ENCODE assay signal across 8 mouse cellular contexts in the genomic region with DNA sequence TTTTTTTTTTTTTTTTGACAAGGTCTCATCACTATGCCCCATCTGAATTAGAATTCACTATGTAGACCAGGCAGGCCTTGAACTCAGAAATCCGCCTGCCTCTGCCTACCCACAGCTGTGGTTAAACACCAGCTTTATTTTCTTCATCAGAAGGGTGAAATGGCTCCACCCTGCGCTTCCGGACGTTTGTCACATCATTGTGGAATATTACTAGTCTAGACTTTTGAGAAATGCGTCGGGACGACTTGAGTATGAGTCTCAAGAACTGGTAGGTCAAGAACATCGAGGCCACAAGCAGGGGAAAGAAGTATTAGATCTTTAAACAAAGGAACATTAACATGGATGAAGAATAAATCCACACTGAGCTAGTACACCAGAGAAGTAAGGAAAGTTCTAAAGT. TPM values are rescaled to one million over a fixed set of nuclear protein-coding genes. Genes with fewer than 3 reads are reported as not detected.
DNase-seq lines count a peak whose midpoint lies in the region; ATAC-seq and TF ChIP-seq lines count a peak whose summit lies in the region.

No protein-coding gene starts in this region.

- H3K27ac ChIP-seq in gastrocnemius, adult 2 months, result peak overlapping the region; percentile 100
- peak overlapping the region; percentile 98 for H3K27ac ChIP-seq in forebrain, embryonic 13.5 days
- peak overlapping the region; percentile 63 for H3K27ac ChIP-seq in liver, embryonic 14.5 days

- peaks cover 7% of the 10 kb centered on the region for H3K36me3 ChIP-seq in forebrain, embryonic 13.5 days (ENCODE audit: poor library complexity, severe bottlenecking)
- H3K36me3 ChIP-seq in liver, embryonic 14.5 days (replicated peaks; ENCODE audit: control insufficient read depth, insufficient read depth, low read depth), result peaks cover 5% of the 10 kb centered on the region; the same call in 1 of the 2 replicates

- 78% methylated on average over 8 of the region's 8 CpGs for WGBS in forebrain, embryonic 13.5 days
- 67% methylated on average over 8 of the region's 8 CpGs for WGBS in liver, embryonic 14.5 days (ENCODE audit: insufficient replicate concordance)

- no peaks in the 10 kb centered on the region for H3K27me3 ChIP-seq in forebrain, embryonic 13.5 days
- no peaks in the 10 kb centered on the region for H3K27me3 ChIP-seq in liver, embryonic 14.5 days (ENCODE audit: control insufficient read depth, insufficient read depth, low read length)

- TF ChIP-seq EP300 in liver, embryonic 14.5 days (IDR thresholded peaks at IDR 0.05; ENCODE audit: low read depth), result no peak

- peak overlapping the region; percentile 74 for H3K4me3 ChIP-seq in gastrocnemius, adult 2 months
- H3K4me3 ChIP-seq in forebrain, embryonic 13.5 days, result peak overlapping the region; percentile 83
- H3K4me3 ChIP-seq in liver, embryonic 14.5 days (ENCODE audit: insufficient read depth in 1 of 2, low read depth in 2 of 2, low read length in 2 of 2), result peak overlapping the region; percentile 86 to 91

- peak overlapping the region; percentile 87 for H3K9ac ChIP-seq in forebrain, embryonic 13.5 days
- H3K9ac ChIP-seq in liver, embryonic 14.5 days (replicated peaks), result peak overlapping the region; percentile 88

- no peaks in the 10 kb centered on the region for H3K9me3 ChIP-seq in forebrain, embryonic 13.5 days (replicated peaks)
- H3K9me3 ChIP-seq in liver, embryonic 14.5 days (ENCODE audit: control insufficient read depth, low read length), result no peaks in the 10 kb centered on the region

- intact Hi-C loops in gastrocnemius, adult 2 months (cut with DNase I), result loop anchor here (10.0 kb wide), 1 partner anchor 231 kb away; a partner anchor contains a TSS

- no peak for TF ChIP-seq CTCF in gastrocnemius, adult 2 months (IDR thresholded peaks at IDR 0.05)
- TF ChIP-seq CTCF in liver, embryonic 14.5 days (IDR thresholded peaks at IDR 0.05; ENCODE audit: low read depth), result no peak

- ATAC-seq in forebrain, embryonic 13.5 days, result no peak
- ATAC-seq in liver, embryonic 14.5 days (ENCODE audit: insufficient read depth), result no peak

- H3K4me1 ChIP-seq in forebrain, embryonic 13.5 days, result peaks cover 47% of the 10 kb centered on the region
- peaks cover 30 to 40% of the 10 kb centered on the region in 2 experiments for H3K4me1 ChIP-seq in liver, embryonic 14.5 days (replicated peaks; ENCODE audit: control insufficient read depth in 2 of 2, insufficient read depth in 2 of 2, low read length in 1 of 2)

- no peak for DNase-seq in gastrocnemius, adult 2 months
- no peak for DNase-seq in gastrocnemius, postnatal 10 days
- DNase-seq in 416B (ENCODE audit: low read depth), result peak; percentile 71
- no peak for DNase-seq in liver, embryonic 14.5 days (ENCODE audit: low read depth in 3 of 3, low spot score in 3 of 3)
- DNase-seq in adrenal gland, postnatal 4 days (ENCODE audit: low spot score in 2 of 2), result no peak
- no peak for DNase-seq in cerebellum, postnatal 25 days
- DNase-seq in layer of hippocampus, adult 11-12 months (ENCODE audit: low spot score), result no peak

- H3K4me2 ChIP-seq in forebrain, embryonic 13.5 days, result peak overlapping the region; percentile 74
- peak overlapping the region; percentile 97 for H3K4me2 ChIP-seq in liver, embryonic 14.5 days (ENCODE audit: low read depth)

RNA-seq across cellular contexts. Expression of a gene that starts 0.5 kb away (rescaled TPM):
- 10 to 100 TPM; 68.1 to 92.0 TPM for total RNA-seq in gastrocnemius, adult 2 months (2021)
- 100 to 1,000 TPM; 469 to 474 TPM for total RNA-seq in gastrocnemius, postnatal 10 days (2021)
- 1,143 and 1,198 TPM in 2 replicates for polyA plus RNA-seq in forebrain, embryonic 13.5 days (2015; fragmentation: Nextera tagmentation; extraction: Ambion mirVana)
- 167 and 215 TPM in 2 replicates for polyA plus RNA-seq in liver, embryonic 14.5 days (2012; rRNA removed)
- polyA plus RNA-seq in liver, embryonic 14.5 days (2014; fragmentation: Nextera tagmentation; extraction: Ambion mirVana), result 451 and 488 TPM in 2 replicates
- 100 to 1,000 TPM; 259 to 261 TPM for total RNA-seq in adrenal gland, postnatal 4 days (2021)

RNA-seq across cellular contexts. Expression of a gene that starts 34.9 kb away (rescaled TPM):
- not detected for total RNA-seq in gastrocnemius, adult 2 months (2021)
- not detected for total RNA-seq in gastrocnemius, postnatal 10 days (2021)
- 0.16 TPM in 1 of 2 replicates, not detected in the other for polyA plus RNA-seq in forebrain, embryonic 13.5 days (2015; fragmentation: Nextera tagmentation; extraction: Ambion mirVana)
- polyA plus RNA-seq in liver, embryonic 14.5 days (2012; rRNA removed), result 0.02 and 0.17 TPM in 2 replicates
- 0.09 TPM in 1 of 2 replicates, not detected in the other for polyA plus RNA-seq in liver, embryonic 14.5 days (2014; fragmentation: Nextera tagmentation; extraction: Ambion mirVana)
- total RNA-seq in adrenal gland, postnatal 4 days (2021), result not detected

RNA-seq across cellular contexts. Expression of a gene that starts 45.4 kb away (rescaled TPM):
- total RNA-seq in gastrocnemius, adult 2 months (2021), result 10 to 100 TPM; 71.3 to 95.7 TPM
- total RNA-seq in gastrocnemius, postnatal 10 days (2021), result 10 to 100 TPM; 53.8 to 56.9 TPM
- 26.1 and 32.9 TPM in 2 replicates for polyA plus RNA-seq in forebrain, embryonic 13.5 days (2015; fragmentation: Nextera tagmentation; extraction: Ambion mirVana)
- polyA plus RNA-seq in liver, embryonic 14.5 days (2012; rRNA removed), result 4.8 and 5.6 TPM in 2 replicates
- polyA plus RNA-seq in liver, embryonic 14.5 days (2014; fragmentation: Nextera tagmentation; extraction: Ambion mirVana), result 5.1 and 8.8 TPM in 2 replicates
- total RNA-seq in adrenal gland, postnatal 4 days (2021), result 100 to 1,000 TPM; 150 to 160 TPM
